12 mouse cellular contexts compared by ENCODE assay signal in genomic region chr7:141432186-141432611, GRCm38 (mm10). TPM values are rescaled to one million over a fixed set of nuclear protein-coding genes. Genes with fewer than 3 reads are reported as not detected.
DNase-seq lines count a peak whose midpoint lies in the region; ATAC-seq and TF ChIP-seq lines count a peak whose summit lies in the region.
"Had no signal": no experiment of that assay in that cellular context is flagged by ENCODE, and none has a peak within 500 bp of the region (broad histone marks: within the 10 kb centered on the region; RNA-seq: fewer than 3 reads in every experiment).

No protein-coding gene starts in this region.

- no peak for TF ChIP-seq EP300 in stomach, postnatal 0 days (optimal IDR thresholded peaks at IDR 0.05)

- no peak for TF ChIP-seq POLR2A in kidney, adult 2 months (IDR thresholded peaks at IDR 0.05; ENCODE audit: low read depth, low read length)

- DNase-seq in forebrain, embryonic 10.5 days (ENCODE audit: extremely low spot score, low spot score), result no peak
- peak; percentile 49 for DNase-seq in kidney, adult 2 months
- DNase-seq in kidney, postnatal 4 days, result no peak
- DNase-seq in brain, adult 2 months (ENCODE audit: low read depth, low spot score), result peak; percentile 58
- DNase-seq in stomach, postnatal 0 days (ENCODE audit: low spot score), result no peak
- DNase-seq in urinary bladder, postnatal 10 days (ENCODE audit: low spot score), result no peak
- DNase-seq: thymus, postnatal 25 days had no signal

- TF ChIP-seq CTCF in kidney, adult 2 months (conservative IDR thresholded peaks at IDR 0.05; ENCODE audit: insufficient read depth, insufficient read length, low read depth, low read length), result no peak
- TF ChIP-seq CTCF in E14TG2a.4 (conservative IDR thresholded peaks at IDR 0.05; ENCODE audit: low read length), result no peak
- no peak for TF ChIP-seq CTCF in stomach, postnatal 0 days (IDR thresholded peaks at IDR 0.05; ENCODE audit: low read depth)

- WGBS in forebrain, embryonic 10.5 days, result 86% methylated on average over 8 of the region's 8 CpGs
- 89% methylated on average over 8 of the region's 8 CpGs for WGBS in forebrain, embryonic 12.5 days
- 64% methylated on average over 8 of the region's 8 CpGs for WGBS in kidney, adult 2 months
- 83% methylated on average over 8 of the region's 8 CpGs for WGBS in stomach, postnatal 0 days

- no peak overlapping the region for H3K9ac ChIP-seq in forebrain, embryonic 12.5 days
- H3K9ac ChIP-seq in stomach, postnatal 0 days (ENCODE audit: low read length), result no peak overlapping the region

- no peaks in the 10 kb centered on the region for H3K9me3 ChIP-seq in forebrain, embryonic 10.5 days
- H3K9me3 ChIP-seq in forebrain, embryonic 12.5 days, result no peaks in the 10 kb centered on the region
- H3K9me3 ChIP-seq in E14TG2a.4 (ENCODE audit: low read length), result no peaks in the 10 kb centered on the region
- H3K9me3 ChIP-seq in stomach, postnatal 0 days (ENCODE audit: control insufficient read depth, low read length), result no peaks in the 10 kb centered on the region

- H3K4me2 ChIP-seq in forebrain, embryonic 12.5 days, result no peak overlapping the region
- H3K4me2 ChIP-seq in stomach, postnatal 0 days (replicated peaks; ENCODE audit: low read depth), result no peak overlapping the region
- H3K4me2 ChIP-seq: hindbrain, embryonic 14.5 days had no signal

- no peak overlapping the region for H3K27ac ChIP-seq in forebrain, embryonic 10.5 days
- no peak overlapping the region for H3K27ac ChIP-seq in forebrain, embryonic 12.5 days
- no peak overlapping the region for H3K27ac ChIP-seq in kidney, adult 2 months (ENCODE audit: insufficient read depth, low read depth, low read length)
- no peak overlapping the region for H3K27ac ChIP-seq in stomach, postnatal 0 days (replicated peaks)
- H3K27ac ChIP-seq: hindbrain, embryonic 14.5 days had no signal

- ATAC-seq in forebrain, embryonic 12.5 days (ENCODE audit: low FRiP score), result no peak
- no peak for ATAC-seq in stomach, postnatal 0 days (ENCODE audit: low FRiP score, low TSS enrichment)
- ATAC-seq: lung, postnatal 0 days; Patski had no signal

- H3K4me3 ChIP-seq in forebrain, embryonic 10.5 days, result peak overlapping the region; percentile 10; the same call in 1 of the 2 replicates
- no peak overlapping the region for H3K4me3 ChIP-seq in forebrain, embryonic 12.5 days (replicated peaks)
- no peak overlapping the region for H3K4me3 ChIP-seq in kidney, adult 2 months (ENCODE audit: insufficient read depth, low read depth, low read length)
- H3K4me3 ChIP-seq in E14TG2a.4 (replicated peaks; ENCODE audit: low read length), result 0 out of 2 replicates have a peak overlapping the region, but pooled peaks have one; percentile 13
- H3K4me3 ChIP-seq in stomach, postnatal 0 days (ENCODE audit: low read depth, low read length), result no peak overlapping the region

- H3K36me3 ChIP-seq in forebrain, embryonic 10.5 days (replicated peaks), result peaks cover 39% of the 10 kb centered on the region
- H3K36me3 ChIP-seq in forebrain, embryonic 12.5 days (replicated peaks), result peaks cover 40% of the 10 kb centered on the region
- no peaks in the 10 kb centered on the region for H3K36me3 ChIP-seq in kidney, adult 2 months (ENCODE audit: control insufficient read depth, insufficient read depth, low read length)
- peaks cover 40% of the 10 kb centered on the region for H3K36me3 ChIP-seq in E14TG2a.4 (ENCODE audit: insufficient read depth, low read length)
- H3K36me3 ChIP-seq in stomach, postnatal 0 days (ENCODE audit: control insufficient read depth, insufficient read depth, low read length), result peaks cover 11% of the 10 kb centered on the region; the same call in 1 of the 2 replicates

- H3K27me3 ChIP-seq in forebrain, embryonic 10.5 days (ENCODE audit: poor library complexity, severe bottlenecking), result peaks cover 8% of the 10 kb centered on the region; the same call in 1 of the 2 replicates
- H3K27me3 ChIP-seq in forebrain, embryonic 12.5 days, result no peaks in the 10 kb centered on the region
- no peaks in the 10 kb centered on the region for H3K27me3 ChIP-seq in kidney, adult 2 months (replicated peaks; ENCODE audit: control insufficient read depth, insufficient read depth, low read length)
- no peaks in the 10 kb centered on the region for H3K27me3 ChIP-seq in E14TG2a.4 (ENCODE audit: insufficient read depth, low read length)
- no peaks in the 10 kb centered on the region for H3K27me3 ChIP-seq in stomach, postnatal 0 days (ENCODE audit: control insufficient read depth, insufficient read depth, low read length)
- H3K27me3 ChIP-seq: Patski had no signal

- peaks cover 76% of the 10 kb centered on the region for H3K4me1 ChIP-seq in forebrain, embryonic 10.5 days
- H3K4me1 ChIP-seq in forebrain, embryonic 12.5 days, result peaks cover 70% of the 10 kb centered on the region
- peaks cover 36% of the 10 kb centered on the region for H3K4me1 ChIP-seq in kidney, adult 2 months (ENCODE audit: control insufficient read depth, insufficient read depth, low read length)
- peaks cover 91% of the 10 kb centered on the region for H3K4me1 ChIP-seq in E14TG2a.4 (replicated peaks; ENCODE audit: low read depth, low read length)
- peaks cover 5% of the 10 kb centered on the region; the same call in 1 of the 2 replicates for H3K4me1 ChIP-seq in stomach, postnatal 0 days (replicated peaks; ENCODE audit: control insufficient read depth, insufficient read depth)

RNA-seq across cellular contexts. Expression of gene Cend1, which starts 2.9 kb away (rescaled TPM):
- 7.7 and 8.7 TPM in 2 replicates for polyA plus RNA-seq in forebrain, embryonic 10.5 days (2016; fragmentation: Nextera tagmentation; extraction: Ambion mirVana)
- 20.5 and 22.5 TPM in 2 replicates for polyA plus RNA-seq in forebrain, embryonic 12.5 days (2016; fragmentation: Nextera tagmentation; extraction: Ambion mirVana)
- polyA plus RNA-seq in kidney, adult 2 months (2012; rRNA removed), result 0.98 and 1.3 TPM in 2 replicates
- polyA plus RNA-seq in stomach, postnatal 0 days (2015; fragmentation: Nextera tagmentation; extraction: Ambion mirVana), result 2.0 and 2.5 TPM in 2 replicates

RNA-seq across cellular contexts. Expression of gene Slc25a22, which starts 5.5 kb away (rescaled TPM):
- polyA plus RNA-seq in forebrain, embryonic 10.5 days (2016; fragmentation: Nextera tagmentation; extraction: Ambion mirVana), result 46.8 and 49.6 TPM in 2 replicates
- 57.4 and 60.9 TPM in 2 replicates for polyA plus RNA-seq in forebrain, embryonic 12.5 days (2016; fragmentation: Nextera tagmentation; extraction: Ambion mirVana)
- 45.5 and 51.0 TPM in 2 replicates for polyA plus RNA-seq in kidney, adult 2 months (2012; rRNA removed)
- polyA plus RNA-seq in stomach, postnatal 0 days (2015; fragmentation: Nextera tagmentation; extraction: Ambion mirVana), result 17.2 and 17.6 TPM in 2 replicates

RNA-seq across cellular contexts. Expression of gene Pidd1, which starts 11.6 kb away (rescaled TPM):
- 24.9 and 26.4 TPM in 2 replicates for polyA plus RNA-seq in forebrain, embryonic 10.5 days (2016; fragmentation: Nextera tagmentation; extraction: Ambion mirVana)
- polyA plus RNA-seq in forebrain, embryonic 12.5 days (2016; fragmentation: Nextera tagmentation; extraction: Ambion mirVana), result 16.9 and 18.8 TPM in 2 replicates
- polyA plus RNA-seq in kidney, adult 2 months (2012; rRNA removed), result 4.5 and 5.2 TPM in 2 replicates
- polyA plus RNA-seq in stomach, postnatal 0 days (2015; fragmentation: Nextera tagmentation; extraction: Ambion mirVana), result 1.8 and 2.0 TPM in 2 replicates

RNA-seq across cellular contexts. Expression of gene Rplp2, which starts 15.0 kb away (rescaled TPM):
- polyA plus RNA-seq in forebrain, embryonic 10.5 days (2016; fragmentation: Nextera tagmentation; extraction: Ambion mirVana), result 1,198 and 1,216 TPM in 2 replicates
- polyA plus RNA-seq in forebrain, embryonic 12.5 days (2016; fragmentation: Nextera tagmentation; extraction: Ambion mirVana), result 950 and 986 TPM in 2 replicates
- 423 and 734 TPM in 2 replicates for polyA plus RNA-seq in kidney, adult 2 months (2012; rRNA removed)
- 1,187 and 1,334 TPM in 2 replicates for polyA plus RNA-seq in stomach, postnatal 0 days (2015; fragmentation: Nextera tagmentation; extraction: Ambion mirVana)

RNA-seq across cellular contexts. Expression of gene Gatd1, which starts 18.3 kb away (rescaled TPM):
- polyA plus RNA-seq in forebrain, embryonic 10.5 days (2016; fragmentation: Nextera tagmentation; extraction: Ambion mirVana), result 43.2 and 44.7 TPM in 2 replicates
- 47.0 and 50.0 TPM in 2 replicates for polyA plus RNA-seq in forebrain, embryonic 12.5 days (2016; fragmentation: Nextera tagmentation; extraction: Ambion mirVana)
- polyA plus RNA-seq in kidney, adult 2 months (2012; rRNA removed), result 51.7 and 58.4 TPM in 2 replicates
- 30.8 and 33.8 TPM in 2 replicates for polyA plus RNA-seq in stomach, postnatal 0 days (2015; fragmentation: Nextera tagmentation; extraction: Ambion mirVana)

Comparison
In these comparisons a context has a peak if more than half of its experiments do, and no peak if none do; other contexts are left out.
1. DNase-seq: peak in kidney, adult 2 months (single experiment) and brain, adult 2 months (single experiment); none in forebrain, embryonic 10.5 days (single experiment), kidney, postnatal 4 days (0 of 2), stomach, postnatal 0 days (single experiment) and urinary bladder, postnatal 10 days (single experiment).
2. H3K4me3 ChIP-seq: peak in forebrain, embryonic 10.5 days (single experiment) and E14TG2a.4 (single experiment); none in forebrain, embryonic 12.5 days (single experiment), kidney, adult 2 months (single experiment) and stomach, postnatal 0 days (single experiment).